Mouse (Mus musculus) gastrocnemius, adult 2 months (tissue): ENCODE measurements around the gene Clec3b. TPM values are rescaled to one million over a fixed set of nuclear protein-coding genes. Genes with fewer than 3 reads are reported as not detected.
A peak's percentile ranks its signal among the peaks of the same experiment; 100 is the strongest.

ENCODE experiments used
- DNase-seq: peaks from one replicate; pipeline ENCODE4 v3.0.0; 2022
- H3K27ac ChIP-seq: fragments of 200-600 bp; 2 replicates; pipeline ENCODE4 v1.8.1; 2022; ENCODE audit warnings: mild to moderate bottlenecking
- H3K4me3 ChIP-seq: fragments of 200-600 bp; 2 replicates; pipeline ENCODE4 v1.8.1; 2022; ENCODE audit warnings: mild to moderate bottlenecking, moderate library complexity
- CTCF ChIP-seq: fragments of 200-600 bp; IDR thresholded peaks from 2 replicates; pipeline ENCODE4 v1.8.1; 2022; ENCODE audit warnings: antibody characterized with exemption, mild to moderate bottlenecking, moderate library complexity
- intact Hi-C: fragments of 180-260 bp; cut with DNase I; formaldehyde crosslinking; loops from one replicate; pipeline ENCODE4 v1.15.1; 2025
- total RNA-seq, 2 experiments: library from RNA; stranded (reverse); gene quantifications; 2 replicates each; pipeline ENCODE4 v1.2.3; 2021

Gene Clec3b
- total RNA-seq, 2 experiments from 2014 or later, result 33.5 to 50.2 TPM

DNA sequence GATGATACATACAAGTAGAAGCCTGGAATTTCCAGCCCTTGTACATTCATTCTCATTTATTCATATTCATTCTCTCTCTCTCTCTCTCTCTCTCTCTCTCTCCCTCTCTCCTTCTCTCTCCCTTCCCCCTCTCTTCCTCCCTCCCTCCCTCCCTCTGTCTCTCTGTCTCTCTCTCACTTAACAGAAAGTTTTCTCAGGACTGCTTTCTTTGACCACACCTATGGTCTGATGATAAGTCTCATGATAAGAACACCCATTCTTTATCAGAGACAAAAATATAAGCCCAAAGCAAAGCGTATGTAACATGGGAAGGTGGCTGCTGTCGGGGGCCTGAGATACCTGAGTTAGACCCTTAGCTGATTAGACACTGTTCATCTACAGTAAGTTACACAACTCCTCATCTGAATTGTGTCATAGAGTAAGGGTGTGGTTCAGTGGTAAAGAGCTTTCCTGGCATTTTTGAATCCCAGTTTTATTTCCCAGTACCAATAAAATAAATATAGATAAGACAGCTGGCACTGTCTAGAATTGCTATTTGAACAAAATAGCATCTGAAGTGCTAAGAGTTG, 26.2 kb upstream of the Clec3b start:
- no peak for DNase-seq
- Histone ChIP-seq H3K27ac (peak overlapping the region; percentile 73; the same call in 1 of the 2 replicates), H3K4me3 (no peak overlapping the region)
- no peak for TF ChIP-seq CTCF
- intact Hi-C loops, result no loop called here

DNA sequence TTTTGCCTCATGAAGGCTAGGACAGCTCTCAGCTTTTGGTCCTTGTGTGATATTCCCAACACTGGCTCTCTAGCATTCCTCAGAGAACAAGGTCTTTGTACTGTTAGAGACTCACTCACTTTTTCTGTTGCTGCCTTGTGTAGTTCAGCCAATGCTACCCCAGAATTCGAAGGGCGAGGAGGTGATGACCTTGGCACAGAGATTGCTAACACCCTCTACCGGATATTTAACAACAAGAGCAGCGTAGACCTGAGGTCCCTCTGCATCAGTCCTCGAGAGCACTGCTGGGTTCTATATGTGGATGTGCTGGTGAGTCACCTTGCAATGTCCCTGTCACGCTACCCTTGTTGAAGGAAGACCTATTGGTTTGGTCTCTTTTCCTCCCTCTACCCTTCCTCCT, 23.1 kb upstream of the Clec3b start:
- no peak for DNase-seq
- no peak overlapping the region for H3K27ac ChIP-seq
- H3K4me3 ChIP-seq, result no peak overlapping the region
- no peak for TF ChIP-seq CTCF
- intact Hi-C loops, result no loop called here

DNA sequence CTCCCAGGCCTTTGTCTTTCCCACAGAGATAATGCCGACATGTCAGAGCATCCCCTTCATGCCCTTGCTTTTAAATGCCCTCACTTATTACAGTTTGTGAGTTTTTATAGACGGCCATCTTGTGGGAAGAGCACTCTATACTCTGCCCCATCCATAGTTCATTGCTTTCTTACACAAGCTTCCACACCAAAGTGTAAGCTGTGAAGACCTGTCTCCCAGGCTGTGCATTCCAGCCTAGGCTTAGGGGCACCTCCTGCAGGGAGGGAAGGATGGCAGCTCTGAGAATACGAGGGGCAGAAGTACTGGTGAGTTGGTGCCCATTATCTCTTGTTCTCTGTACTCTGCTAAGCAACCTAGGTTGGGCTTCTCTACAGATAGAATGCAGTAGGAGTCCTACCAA, 17.8 kb upstream of the Clec3b start:
- intact Hi-C loops, result no loop called here
- no peak for DNase-seq
- H3K27ac ChIP-seq, result no peak overlapping the region
- no peak for TF ChIP-seq CTCF
- H3K4me3 ChIP-seq, result no peak overlapping the region

DNA sequence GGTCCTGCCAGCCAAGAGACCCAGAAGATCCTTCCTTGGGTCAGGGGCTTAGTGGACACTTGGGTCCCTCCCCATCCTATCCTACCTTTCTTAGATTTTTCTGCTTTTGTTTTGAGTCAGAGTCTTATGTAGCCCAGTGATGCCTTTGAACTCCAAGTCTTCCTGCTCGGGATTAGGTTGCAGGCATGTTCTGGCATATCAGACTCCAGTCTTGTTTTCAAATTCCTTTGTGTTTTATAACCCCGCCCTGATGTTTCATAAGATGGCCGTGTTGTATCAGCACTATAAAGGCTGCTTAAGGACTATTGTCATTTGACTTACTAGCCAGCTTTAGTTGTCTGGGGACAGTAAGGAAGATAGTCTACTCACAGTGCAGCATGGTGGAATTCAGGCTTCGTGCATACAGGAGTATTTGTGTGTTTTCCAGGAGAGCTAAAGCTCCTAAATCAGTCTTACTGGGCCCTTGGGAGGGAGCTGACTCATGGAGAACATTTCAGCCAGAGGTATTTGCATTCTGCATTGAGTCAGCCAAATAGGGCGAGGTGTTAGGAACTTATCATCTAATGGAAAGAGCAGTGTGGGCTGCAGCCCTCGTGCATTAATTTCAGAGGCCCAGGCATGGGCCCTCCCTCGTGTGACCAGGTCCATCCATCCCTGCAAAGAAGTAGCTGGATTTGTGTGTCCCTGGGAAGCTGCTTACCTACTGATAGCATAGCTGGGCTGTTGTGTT, 13.6 kb upstream of the Clec3b start:
- TF ChIP-seq CTCF, result no peak
- H3K4me3 ChIP-seq, result no peak overlapping the region
- H3K27ac ChIP-seq, result peak overlapping the region; percentile 74
- DNase-seq, result peak; percentile 51
- intact Hi-C loops, result no loop called here

DNA sequence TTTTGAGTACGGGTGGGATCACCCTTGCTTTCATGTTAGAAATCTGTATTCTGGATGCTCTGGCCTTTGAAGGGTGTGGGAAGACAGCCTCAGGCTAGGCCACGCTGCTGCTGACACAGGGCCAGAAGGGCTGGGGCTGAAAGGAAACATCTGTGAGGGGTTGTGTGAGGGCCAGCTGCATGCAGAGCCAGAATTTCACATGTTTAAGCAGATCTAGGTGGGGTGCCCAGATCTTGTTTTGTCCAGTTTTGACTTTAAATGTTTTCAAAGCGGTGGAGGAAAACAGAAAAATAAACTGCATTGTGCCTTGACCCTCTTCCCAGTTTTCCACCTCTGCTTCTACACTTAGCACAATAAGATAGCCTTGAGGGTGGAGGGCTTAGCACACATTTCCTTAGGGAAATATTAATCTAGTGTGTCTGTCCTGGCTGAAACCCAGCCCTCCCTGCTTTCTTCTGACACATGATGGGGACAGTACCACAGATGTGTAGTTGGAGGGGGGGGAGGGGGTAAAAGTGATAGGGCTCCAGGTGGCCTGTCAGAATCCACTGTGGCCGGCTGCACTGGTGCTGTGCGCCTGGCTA, 11.8 kb upstream of the Clec3b start:
- no peak for TF ChIP-seq CTCF
- no peak overlapping the region for H3K4me3 ChIP-seq
- peak; percentile 86 for DNase-seq
- peak overlapping the region; percentile 74 for H3K27ac ChIP-seq
- intact Hi-C loops, result no loop called here

DNA sequence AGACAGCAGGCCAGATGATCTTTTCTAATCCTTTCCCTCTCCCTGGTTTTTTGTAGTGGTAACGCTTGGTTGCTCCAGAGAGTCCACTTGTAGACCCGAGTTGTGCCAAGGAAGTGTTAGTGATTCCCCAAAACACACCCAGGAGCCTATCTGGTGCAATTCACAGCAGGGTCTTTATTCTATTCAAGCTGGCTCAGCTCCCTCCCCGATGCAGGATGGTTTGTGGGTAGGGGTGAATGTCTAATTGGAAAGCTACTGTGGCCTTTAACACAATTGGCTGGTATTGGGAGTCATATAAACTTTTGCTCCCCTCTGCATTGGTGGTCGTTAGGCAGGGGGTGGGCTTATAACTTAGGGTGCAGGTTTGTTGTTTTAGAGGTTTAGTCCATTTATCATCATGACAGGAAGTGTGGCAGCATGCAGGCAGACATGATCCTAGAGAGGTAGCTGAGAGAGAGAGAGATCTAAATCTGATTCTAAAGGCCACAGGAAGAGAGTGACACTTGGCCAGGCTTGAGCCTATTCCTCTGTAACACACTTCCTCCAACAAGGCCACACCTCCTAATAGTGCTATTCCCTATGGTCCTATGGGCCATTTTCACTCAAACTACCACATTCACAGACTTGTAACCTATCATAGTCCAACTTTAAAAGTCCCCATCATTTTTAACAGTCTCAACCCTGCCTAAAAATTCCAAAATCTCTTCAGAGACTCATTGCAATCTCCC, 10.7 kb upstream of the Clec3b start:
- intact Hi-C loops, result no loop called here
- Histone ChIP-seq H3K4me3 (no peak overlapping the region), H3K27ac (peak overlapping the region; percentile 74)
- no peak for TF ChIP-seq CTCF
- no peak for DNase-seq

DNA sequence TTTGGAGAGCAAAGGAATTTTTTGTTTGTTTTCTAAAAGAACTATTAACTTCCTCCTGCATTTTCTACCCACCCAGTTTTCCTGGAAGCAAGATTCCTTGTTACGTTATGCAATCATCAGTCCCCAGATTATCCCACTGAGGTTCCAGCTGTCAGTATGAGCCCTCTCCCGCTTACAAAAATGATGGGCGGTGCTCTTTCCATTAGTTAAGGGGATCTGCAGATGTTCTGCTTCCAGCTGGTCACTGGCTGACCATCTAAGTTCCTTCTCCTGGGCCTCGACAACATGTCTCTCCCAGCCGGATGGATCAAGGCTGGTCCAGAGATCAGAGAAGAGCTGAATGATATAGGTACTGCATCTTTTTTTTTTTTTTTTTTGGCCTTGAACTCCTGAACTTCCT, 2.3 kb upstream of the Clec3b start:
- intact Hi-C loops, result no loop called here
- TF ChIP-seq CTCF, result no peak
- Histone ChIP-seq H3K27ac (peak overlapping the region; percentile 86), H3K4me3 (peak overlapping the region; percentile 35; the same call in 1 of the 2 replicates)
- DNase-seq, result peak; percentile 69

DNA sequence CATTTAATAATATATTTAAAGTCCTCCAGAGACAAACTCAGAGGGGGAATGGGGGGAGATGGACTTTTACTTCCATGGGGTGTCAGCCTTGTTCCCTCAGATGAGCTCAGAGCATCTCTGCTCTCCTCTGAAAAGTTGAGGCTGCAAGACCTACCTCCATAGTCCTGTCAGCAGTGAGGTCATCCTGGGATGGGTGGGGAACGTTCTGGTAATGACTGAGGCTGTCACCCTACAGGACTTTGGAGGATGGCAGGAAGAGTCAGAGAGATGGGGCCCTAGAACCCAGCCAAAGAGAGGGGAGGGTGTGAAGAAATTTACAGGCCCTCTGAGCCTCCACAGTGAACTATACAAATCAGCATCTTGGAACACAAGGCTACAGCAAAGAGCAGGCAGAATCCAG, 815 bp downstream of the Clec3b start:
- intact Hi-C loops, result no loop called here
- peak; percentile 66 for DNase-seq
- Histone ChIP-seq H3K27ac (peak overlapping the region; percentile 86), H3K4me3 (peak overlapping the region; percentile 64)
- TF ChIP-seq CTCF, result no peak

DNA sequence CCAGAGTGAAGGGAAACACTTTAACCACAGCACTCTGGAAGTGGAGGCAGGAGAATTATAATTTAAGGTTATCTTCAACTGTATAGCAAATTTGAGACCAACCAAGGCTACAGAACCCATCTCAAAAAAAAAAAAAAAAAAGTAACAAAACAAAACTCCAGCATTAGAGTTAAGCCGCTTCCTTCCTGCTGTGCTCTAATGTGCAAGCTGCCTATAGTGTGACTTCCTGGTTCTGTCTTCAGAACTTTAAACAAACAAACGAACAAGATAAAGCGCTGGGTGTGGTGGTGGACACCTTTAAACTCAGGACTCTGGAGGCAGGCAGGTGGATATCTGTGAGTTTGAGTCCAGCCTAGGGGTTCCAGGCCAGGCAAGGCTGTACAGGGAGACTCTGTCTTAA, 1.3 kb downstream of the Clec3b start:
- DNase-seq, result no peak
- Histone ChIP-seq H3K27ac (peak overlapping the region; percentile 86), H3K4me3 (peak overlapping the region; percentile 64)
- no peak for TF ChIP-seq CTCF
- intact Hi-C loops, result no loop called here

DNA sequence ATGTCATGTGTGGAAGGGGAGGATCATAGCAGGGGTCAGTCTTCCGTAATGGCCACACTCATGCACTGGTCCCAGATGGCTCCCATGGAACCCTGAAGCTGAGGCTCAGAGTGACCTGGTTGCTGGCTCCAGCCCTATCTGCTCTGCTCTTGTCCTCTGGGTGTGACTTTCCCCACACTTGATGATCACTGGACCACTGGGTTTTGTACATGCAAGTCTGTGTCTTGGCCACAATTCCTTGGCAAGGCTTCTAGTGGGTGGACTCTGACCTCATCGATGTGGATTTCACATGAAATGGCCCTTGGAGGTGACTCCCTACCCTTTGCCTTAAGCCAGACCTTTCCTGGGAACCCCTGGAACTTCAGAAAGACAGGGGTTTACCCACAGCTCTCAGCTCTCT, 2.4 kb downstream of the Clec3b start:
- peak overlapping the region; percentile 64 for H3K4me3 ChIP-seq
- TF ChIP-seq CTCF, result no peak
- intact Hi-C loops, result no loop called here
- H3K27ac ChIP-seq, result peak overlapping the region; percentile 86
- peak; percentile 71 for DNase-seq

DNA sequence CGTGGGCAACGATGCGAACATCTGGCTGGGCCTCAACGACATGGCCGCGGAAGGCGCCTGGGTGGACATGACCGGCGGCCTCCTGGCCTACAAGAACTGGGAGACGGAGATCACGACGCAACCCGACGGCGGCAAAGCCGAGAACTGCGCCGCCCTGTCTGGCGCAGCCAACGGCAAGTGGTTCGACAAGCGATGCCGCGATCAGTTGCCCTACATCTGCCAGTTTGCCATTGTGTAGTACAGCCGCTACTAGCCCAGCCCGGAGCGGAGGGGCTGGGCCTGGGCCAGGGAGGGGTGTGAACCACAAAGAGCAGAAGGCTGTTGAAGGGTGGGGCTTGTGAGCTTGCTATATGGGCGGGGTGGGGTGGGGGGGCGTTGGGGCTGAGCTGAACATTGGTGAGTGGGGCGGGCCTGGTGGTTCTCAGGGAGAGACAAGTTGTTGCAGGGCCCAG, 6.2 kb downstream of the Clec3b start:
- Histone ChIP-seq H3K27ac (peak overlapping the region; percentile 79), H3K4me3 (peak overlapping the region; percentile 67)
- peak; percentile 86 for DNase-seq
- no peak for TF ChIP-seq CTCF
- intact Hi-C loops, result no loop called here

DNA sequence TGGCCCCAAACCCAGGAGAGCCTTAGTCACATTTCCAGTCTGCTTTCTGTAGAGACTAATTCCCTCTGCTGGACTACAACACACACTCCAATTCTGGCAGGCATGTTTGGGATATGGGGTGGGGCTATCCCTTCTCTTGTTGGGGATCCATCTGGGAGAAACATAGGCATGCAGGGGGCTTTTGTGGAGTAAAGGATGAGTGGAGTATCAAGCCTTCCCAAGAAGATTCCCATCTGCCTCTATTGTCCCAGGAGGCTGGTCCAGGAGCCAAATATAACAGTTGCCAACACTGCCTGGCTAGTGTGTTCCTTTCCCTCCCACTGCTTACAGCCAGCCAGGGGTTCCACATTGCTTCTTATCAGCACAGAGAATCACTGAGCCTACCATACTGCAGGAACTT, 7.0 kb downstream of the Clec3b start:
- no peak for TF ChIP-seq CTCF
- H3K27ac ChIP-seq, result peak overlapping the region; percentile 54
- intact Hi-C loops, result no loop called here
- DNase-seq, result peak; percentile 68
- peak overlapping the region; percentile 19; the same call in 1 of the 2 replicates for H3K4me3 ChIP-seq
